Comparison of ENCODE assay signal across 27 mouse cellular contexts in the genomic region with DNA sequence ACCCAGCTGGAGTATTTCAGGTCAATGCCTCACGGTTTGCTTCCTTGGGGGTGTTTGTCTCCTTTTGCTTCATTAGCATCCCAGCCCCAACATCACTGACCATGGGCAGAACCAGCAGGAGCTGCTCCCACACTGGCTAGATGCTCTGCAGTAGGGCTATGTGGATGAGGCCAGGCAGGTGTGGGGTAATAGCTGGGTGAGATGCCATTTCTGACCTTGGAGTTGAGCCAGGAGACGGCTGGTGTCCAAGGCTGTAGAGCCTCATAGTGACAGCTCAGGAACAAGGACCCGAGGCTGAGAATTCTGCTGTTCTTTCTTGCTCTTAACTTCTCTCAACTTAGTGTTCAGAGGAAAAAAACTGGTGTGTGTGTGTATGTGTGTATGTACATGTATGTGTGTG.
DNase-seq lines count a peak whose midpoint lies in the region; ATAC-seq and TF ChIP-seq lines count a peak whose summit lies in the region.
"Had no signal": no experiment of that assay in that cellular context is flagged by ENCODE, and none has a peak within 500 bp of the region (broad histone marks: within the 10 kb centered on the region; RNA-seq: fewer than 3 reads in every experiment).

No protein-coding gene starts in this region.

- no peaks in the 10 kb centered on the region for H3K9me3 ChIP-seq in liver, postnatal 0 days (ENCODE audit: low read length)
- H3K9me3 ChIP-seq: embryonic facial prominence, embryonic 12.5 days; embryonic facial prominence, embryonic 15.5 days; heart, embryonic 13.5 days; hindbrain, embryonic 10.5 days; hindbrain, embryonic 13.5 days had no signal

- DNase-seq in cerebellum, postnatal 10 days, result peak; percentile 37 to 42
- no peak for DNase-seq in cerebellum, adult 11-12 months
- DNase-seq in liver, adult 2 months (ENCODE audit: extremely low read depth, low read depth, low spot score), result peak; percentile 8
- no peak for DNase-seq in liver, postnatal 0 days
- DNase-seq in adrenal gland, adult 8-10 months, result peak; percentile 34
- DNase-seq in adrenal gland, postnatal 25 days, result peak; percentile 21
- DNase-seq in spleen, adult 18-20 months, result no peak
- no peak for DNase-seq in kidney, postnatal 4 days
- DNase-seq: B cell, adult 2 months; cerebellum, adult 18-20 months; cerebellum, adult 9-10 months; forebrain, postnatal 0 days; gastrocnemius, adult 2 months; gastrocnemius, postnatal 14 days; heart, adult 18-20 months; heart, postnatal 36 days; kidney, adult 18-20 months had no signal

- no peaks in the 10 kb centered on the region for H3K36me3 ChIP-seq in liver, adult 2 months (ENCODE audit: control insufficient read depth, insufficient read depth, low read length)
- H3K36me3 ChIP-seq in liver, postnatal 0 days (replicated peaks; ENCODE audit: insufficient read depth, low read length), result no peaks in the 10 kb centered on the region
- H3K36me3 ChIP-seq: embryonic facial prominence, embryonic 12.5 days; embryonic facial prominence, embryonic 15.5 days; G1E; heart, embryonic 13.5 days; hindbrain, embryonic 10.5 days; hindbrain, embryonic 13.5 days had no signal

- H3K4me1 ChIP-seq in liver, adult 2 months (ENCODE audit: control insufficient read depth, insufficient read depth, low read length), result no peaks in the 10 kb centered on the region
- H3K4me1 ChIP-seq in liver, postnatal 0 days (ENCODE audit: insufficient read depth), result no peaks in the 10 kb centered on the region
- H3K4me1 ChIP-seq: embryonic facial prominence, embryonic 12.5 days; embryonic facial prominence, embryonic 15.5 days; heart, embryonic 13.5 days had no signal

- H3K27me3 ChIP-seq in liver, adult 2 months (ENCODE audit: control insufficient read depth, insufficient read depth, low read length), result no peaks in the 10 kb centered on the region
- H3K27me3 ChIP-seq in liver, postnatal 0 days (ENCODE audit: insufficient read depth, low read length), result no peaks in the 10 kb centered on the region
- H3K27me3 ChIP-seq: hindbrain, embryonic 13.5 days had no signal

- H3K9ac ChIP-seq in liver, adult 2 months (ENCODE audit: low read depth, low read length), result no peak overlapping the region
- no peak overlapping the region for H3K9ac ChIP-seq in liver, postnatal 0 days (replicated peaks)
- H3K9ac ChIP-seq: embryonic facial prominence, embryonic 12.5 days; embryonic facial prominence, embryonic 15.5 days; forebrain, postnatal 0 days; heart, embryonic 13.5 days; hindbrain, embryonic 13.5 days had no signal

- TF ChIP-seq POLR2A in liver, adult 2 months (IDR thresholded peaks at IDR 0.05; ENCODE audit: extremely low read depth, insufficient read depth, low read length), result no peak

- 65% methylated on average over 3 of the region's 3 CpGs for WGBS in liver, adult 2 months
- 74% methylated on average over 3 of the region's 3 CpGs for WGBS in liver, postnatal 0 days (ENCODE audit: insufficient replicate concordance)

- H3K79me2 ChIP-seq in liver, adult 2 months (ENCODE audit: control insufficient read depth, insufficient read depth, low read length), result no peaks in the 10 kb centered on the region

- no peak for TF ChIP-seq EP300 in liver, postnatal 0 days (IDR thresholded peaks at IDR 0.05; ENCODE audit: low read depth)

- no peak overlapping the region for H3K4me2 ChIP-seq in liver, postnatal 0 days (ENCODE audit: low read depth, low read length)
- H3K4me2 ChIP-seq: embryonic facial prominence, embryonic 12.5 days; embryonic facial prominence, embryonic 15.5 days; heart, embryonic 13.5 days; hindbrain, embryonic 13.5 days had no signal

- no peak overlapping the region for H3K4me3 ChIP-seq in liver, adult 2 months (ENCODE audit: insufficient read depth, low read depth, low read length)
- H3K4me3 ChIP-seq in liver, postnatal 0 days (ENCODE audit: low read depth, low read length), result no peak overlapping the region
- H3K4me3 ChIP-seq: embryonic facial prominence, embryonic 12.5 days; embryonic facial prominence, embryonic 15.5 days; gastrocnemius, adult 2 months; heart, embryonic 13.5 days; hindbrain, embryonic 10.5 days; hindbrain, embryonic 13.5 days had no signal

- TF ChIP-seq CTCF in liver, adult 2 months (IDR thresholded peaks at IDR 0.05; ENCODE audit: low read depth, low read length), result no peak
- TF ChIP-seq CTCF in liver, postnatal 0 days (IDR thresholded peaks at IDR 0.05; ENCODE audit: low read depth), result no peak

- ATAC-seq in liver, postnatal 0 days, result no peak
- ATAC-seq: forebrain, embryonic 14.5 days; forebrain, postnatal 0 days; hindbrain, embryonic 16.5 days; intestine, embryonic 16.5 days; Patski had no signal

- H3K27ac ChIP-seq in liver, adult 2 months (replicated peaks; ENCODE audit: insufficient read depth, low read depth, low read length), result no peak overlapping the region
- H3K27ac ChIP-seq in liver, postnatal 0 days (ENCODE audit: low read depth), result no peak overlapping the region
- H3K27ac ChIP-seq: embryonic facial prominence, embryonic 12.5 days; embryonic facial prominence, embryonic 15.5 days; gastrocnemius, adult 2 months; heart, embryonic 13.5 days; hindbrain, embryonic 10.5 days; hindbrain, embryonic 13.5 days had no signal

Comparison
In these comparisons a context has a peak if more than half of its experiments do, and no peak if none do; other contexts are left out.
1. DNase-seq: peak in cerebellum, postnatal 10 days (2 of 2), liver, adult 2 months (single experiment), adrenal gland, adult 8-10 months (single experiment) and adrenal gland, postnatal 25 days (single experiment); none in cerebellum, adult 11-12 months (single experiment), liver, postnatal 0 days (single experiment), spleen, adult 18-20 months (0 of 2) and kidney, postnatal 4 days (0 of 2).